Mouse (Mus musculus) embryo, embryonic 10 days (tissue): ENCODE measurements at regions not wholly inside any gene's neighbourhood (a gene's known extent, or its start where the extent isn't known, plus 50 kb on each side); places are given as distances from the start of the nearest gene placed in this dataset.
A peak's percentile ranks its signal among the peaks of the same experiment; 100 is the strongest.

Source experiments
- DNase-seq: peaks from one replicate; pipeline ENCODE4 v3.0.0-alpha.2; 2015; ENCODE audit warnings: low spot score

GRCm38 (mm10) chr6:100476550-100477366 is 189.5 kb upstream of the Rybp start:
- DNase-seq, result no peak

GRCm38 (mm10) chr6:100475341-100475955 is 188.2 kb upstream of the Rybp start:
- no peak for DNase-seq

GRCm38 (mm10) chr6:100474326-100474725 is 187.0 kb upstream of the Rybp start:
- no peak for DNase-seq

GRCm38 (mm10) chr6:100470071-100470470 is 182.8 kb upstream of the Rybp start:
- DNase-seq, result no peak

GRCm38 (mm10) chr6:100462757-100463156 is 175.5 kb upstream of the Rybp start:
- no peak for DNase-seq

GRCm38 (mm10) chr6:100453401-100453800 is 166.1 kb upstream of the Rybp start:
- no peak for DNase-seq

GRCm38 (mm10) chr6:100452097-100453002 is 165.1 kb upstream of the Rybp start:
- peak; percentile 36 for DNase-seq

GRCm38 (mm10) chr6:100450108-100450507 is 162.8 kb upstream of the Rybp start:
- no peak for DNase-seq

- DNase-seq, result no peak
These were observed 161.8 kb upstream of the Rybp start for GRCm38 (mm10) chr6:100449087-100449486.

GRCm38 (mm10) chr6:100447211-100447610 is 159.9 kb upstream of the Rybp start:
- DNase-seq, result no peak

GRCm38 (mm10) chr6:100446804-100447203 is 159.5 kb upstream of the Rybp start:
- DNase-seq, result no peak

- DNase-seq, result no peak
These were observed 151.9 kb upstream of the Rybp start for GRCm38 (mm10) chr6:100439071-100439737.

GRCm38 (mm10) chr6:100438511-100438991 is 151.3 kb upstream of the Rybp start:
- peak; percentile 59 for DNase-seq

GRCm38 (mm10) chr6:100437980-100438379 is 150.7 kb upstream of the Rybp start:
- DNase-seq, result no peak

GRCm38 (mm10) chr6:100436507-100436906 is 149.2 kb upstream of the Rybp start:
- DNase-seq, result no peak

- DNase-seq, result no peak
These were observed 147.9 kb upstream of the Rybp start for GRCm38 (mm10) chr6:100435222-100435621.

- peak; percentile 57 for DNase-seq
These were observed 146.2 kb upstream of the Rybp start for GRCm38 (mm10) chr6:100433534-100433867.

- DNase-seq, result peak; percentile 93
These were observed 145.6 kb upstream of the Rybp start for GRCm38 (mm10) chr6:100432688-100433533.

GRCm38 (mm10) chr6:100430286-100430685 is 143.0 kb upstream of the Rybp start:
- DNase-seq, result no peak

- DNase-seq, result no peak
These were observed 142.2 kb upstream of the Rybp start for GRCm38 (mm10) chr6:100429511-100429910.

- DNase-seq, result no peak
These were observed 141.5 kb upstream of the Rybp start for GRCm38 (mm10) chr6:100428759-100429158.
